In the genomic region with DNA sequence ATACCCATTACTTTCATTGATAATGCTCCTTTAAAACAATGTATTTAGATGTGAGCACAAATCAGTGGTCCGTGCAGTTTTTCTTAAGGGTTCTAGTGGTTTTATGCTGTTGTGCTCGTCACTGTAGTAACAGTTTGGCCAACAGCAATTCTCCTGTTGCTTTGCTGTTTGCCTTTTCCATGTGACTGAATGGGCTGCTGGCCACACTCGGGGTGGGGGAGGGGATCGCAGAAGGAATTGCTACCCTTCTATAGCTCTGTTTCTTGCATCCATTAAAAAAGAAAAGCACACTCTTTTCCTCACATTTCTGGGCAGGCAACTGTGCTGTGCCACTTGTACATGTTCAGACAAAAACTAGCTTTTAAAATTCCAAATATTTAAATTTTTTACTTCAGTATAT, we compare ENCODE assay signal across 15 mouse cellular contexts. TPM values are rescaled to one million over a fixed set of nuclear protein-coding genes. Genes with fewer than 3 reads are reported as not detected.
DNase-seq lines count a peak whose midpoint lies in the region; ATAC-seq and TF ChIP-seq lines count a peak whose summit lies in the region.
"Had no signal": no experiment of that assay in that cellular context is flagged by ENCODE, and none has a peak within 500 bp of the region (broad histone marks: within the 10 kb centered on the region; RNA-seq: fewer than 3 reads in every experiment).

No protein-coding gene starts in this region.

- H3K27me3 ChIP-seq in forebrain, postnatal 0 days (ENCODE audit: insufficient read depth, low read length): no peaks in the 10 kb centered on the region
- H3K27me3 ChIP-seq in forebrain, embryonic 10.5 days (ENCODE audit: poor library complexity, severe bottlenecking): no peaks in the 10 kb centered on the region
- H3K27me3 ChIP-seq: embryonic facial prominence, embryonic 13.5 days; limb, embryonic 12.5 days; lung, embryonic 15.5 days had no signal

- no peak overlapping the region for H3K4me2 ChIP-seq in forebrain, postnatal 0 days (ENCODE audit: low read depth)
- H3K4me2 ChIP-seq: embryonic facial prominence, embryonic 13.5 days; limb, embryonic 12.5 days; lung, embryonic 15.5 days had no signal

- H3K9ac ChIP-seq in forebrain, postnatal 0 days: no peak overlapping the region
- H3K9ac ChIP-seq: embryonic facial prominence, embryonic 13.5 days; limb, embryonic 12.5 days; lung, embryonic 15.5 days had no signal

- WGBS in forebrain, postnatal 0 days: 32% methylated on average over 4 of the region's 4 CpGs
- 36% methylated on average over 4 of the region's 4 CpGs for WGBS in forebrain, embryonic 10.5 days

- no peak for TF ChIP-seq CTCF in forebrain, postnatal 0 days (IDR thresholded peaks at IDR 0.05; ENCODE audit: low read depth)
- TF ChIP-seq CTCF in layer of hippocampus, adult 2 months (conservative IDR thresholded peaks at IDR 0.05): no peak

- no peak overlapping the region for H3K4me3 ChIP-seq in forebrain, postnatal 0 days (ENCODE audit: low read depth, low read length)
- no peak overlapping the region for H3K4me3 ChIP-seq in forebrain, embryonic 10.5 days
- no peak overlapping the region for H3K4me3 ChIP-seq in layer of hippocampus, adult 2 months
- H3K4me3 ChIP-seq: embryonic facial prominence, embryonic 13.5 days; limb, embryonic 12.5 days; lung, embryonic 15.5 days had no signal

- H3K27ac ChIP-seq in forebrain, postnatal 0 days (ENCODE audit: low read depth, low read length): no peak overlapping the region
- H3K27ac ChIP-seq in forebrain, embryonic 10.5 days: no peak overlapping the region
- peak overlapping the region; percentile 48; the same call in 1 of the 2 replicates for H3K27ac ChIP-seq in layer of hippocampus, adult 2 months
- H3K27ac ChIP-seq: embryonic facial prominence, embryonic 13.5 days; limb, embryonic 12.5 days; lung, embryonic 15.5 days had no signal

- no peak for ATAC-seq in forebrain, postnatal 0 days
- ATAC-seq: intestine, postnatal 0 days had no signal

- peak; percentile 8 for DNase-seq in forebrain, postnatal 0 days
- no peak for DNase-seq in forebrain, embryonic 10.5 days (ENCODE audit: extremely low spot score, low spot score)
- DNase-seq in layer of hippocampus, adult 2 months (ENCODE audit: low spot score in 2 of 2): no peak
- no peak for DNase-seq in layer of hippocampus, adult 9-10 months (ENCODE audit: low spot score)
- DNase-seq in right cerebral cortex, postnatal 10 days (ENCODE audit: low spot score in 2 of 2): peak; percentile 26 to 33
- no peak for DNase-seq in right cerebral cortex, postnatal 36 days (ENCODE audit: low spot score in 2 of 2)
- DNase-seq in kidney, postnatal 36 days: peak; percentile 18 to 50
- no peak for DNase-seq in spleen, adult 18-20 months
- DNase-seq: adrenal gland, adult 2 months; thymus, postnatal 25 days had no signal

- H3K4me1 ChIP-seq in forebrain, postnatal 0 days (ENCODE audit: insufficient read depth): no peaks in the 10 kb centered on the region
- peaks cover 10% of the 10 kb centered on the region for H3K4me1 ChIP-seq in forebrain, embryonic 10.5 days
- H3K4me1 ChIP-seq: embryonic facial prominence, embryonic 13.5 days; limb, embryonic 12.5 days; lung, embryonic 15.5 days had no signal

- H3K9me3 ChIP-seq in forebrain, postnatal 0 days (ENCODE audit: low read length): no peaks in the 10 kb centered on the region
- H3K9me3 ChIP-seq in forebrain, embryonic 10.5 days: no peaks in the 10 kb centered on the region
- H3K9me3 ChIP-seq: embryonic facial prominence, embryonic 13.5 days; limb, embryonic 12.5 days; lung, embryonic 15.5 days had no signal

- H3K36me3 ChIP-seq in forebrain, postnatal 0 days (ENCODE audit: insufficient read depth): no peaks in the 10 kb centered on the region
- no peaks in the 10 kb centered on the region for H3K36me3 ChIP-seq in forebrain, embryonic 10.5 days (replicated peaks)
- H3K36me3 ChIP-seq: embryonic facial prominence, embryonic 13.5 days; limb, embryonic 12.5 days; lung, embryonic 15.5 days had no signal

RNA-seq across cellular contexts. Expression of a gene that starts 34.1 kb away (rescaled TPM):
- total RNA-seq in forebrain, postnatal 0 days (2014; rRNA removed): 308 and 413 TPM in 2 replicates
- 280 and 417 TPM in 2 replicates for polyA plus RNA-seq in forebrain, postnatal 0 days (2015; fragmentation: Nextera tagmentation; extraction: Ambion mirVana)
- 10.3 and 11.4 TPM in 2 replicates for polyA plus RNA-seq in forebrain, embryonic 10.5 days (2016; fragmentation: Nextera tagmentation; extraction: Ambion mirVana)
- total RNA-seq in layer of hippocampus, adult 2 months (2021): 10 to 100 TPM; 42.5 to 43.5 TPM
- total RNA-seq: monocyte, adult 5-6 weeks had no signal

RNA-seq across cellular contexts. Expression of a gene that starts 49.7 kb away (rescaled TPM):
- 9.8 and 10.5 TPM in 2 replicates for total RNA-seq in forebrain, postnatal 0 days (2014; rRNA removed)
- polyA plus RNA-seq in forebrain, postnatal 0 days (2015; fragmentation: Nextera tagmentation; extraction: Ambion mirVana): 5.3 and 6.7 TPM in 2 replicates
- 2.3 and 2.6 TPM in 2 replicates for polyA plus RNA-seq in forebrain, embryonic 10.5 days (2016; fragmentation: Nextera tagmentation; extraction: Ambion mirVana)
- total RNA-seq in layer of hippocampus, adult 2 months (2021): 1 to 10 TPM; 3.4 to 4.6 TPM

Comparison
In these comparisons a context has a peak if more than half of its experiments do, and no peak if none do; other contexts are left out.
1. DNase-seq: peak in forebrain, postnatal 0 days (single experiment), right cerebral cortex, postnatal 10 days (2 of 2) and kidney, postnatal 36 days (2 of 2); none in forebrain, embryonic 10.5 days (single experiment), layer of hippocampus, adult 2 months (0 of 2), layer of hippocampus, adult 9-10 months (single experiment), right cerebral cortex, postnatal 36 days (0 of 2) and spleen, adult 18-20 months (0 of 2).